Mouse (Mus musculus): ENCODE measurements around the gene A130010J15Rik. TPM values are rescaled to one million over a fixed set of nuclear protein-coding genes. Genes with fewer than 3 reads are reported as not detected.

Gene A130010J15Rik
- polyA plus RNA-seq (2014; fragmentation: Nextera tagmentation; extraction: Ambion mirVana): 14.6 and 16.2 TPM in 2 replicates

GRCm38 (mm10) chr1:193167746-193168145, at the start of gene A130010J15Rik:
TSS of gene A130010J15Rik (plus strand) at chr1:193168046.
- Histone ChIP-seq H3K9me3 (ENCODE audit: control insufficient read depth, low read length) (no peaks in the 10 kb centered on the region), H3K27me3 (ENCODE audit: control insufficient read depth, insufficient read depth, low read length) (no peaks in the 10 kb centered on the region), H3K4me3 (ENCODE audit: low read depth, low read length) (no peak within 1 kb of the TSS), H3K36me3 (ENCODE audit: control insufficient read depth, insufficient read depth, low read length) (no peaks in the 10 kb centered on the region), H3K27ac (ENCODE audit: low read depth, low read length) (no peak within 1 kb of the TSS), H3K4me2 (replicated peaks; ENCODE audit: low read depth, low read length) (no peak within 1 kb of the TSS), H3K9ac (ENCODE audit: low read depth, low read length) (no peak within 1 kb of the TSS), H3K4me1 (replicated peaks; ENCODE audit: control insufficient read depth, insufficient read depth, low read length) (0 out of 2 replicates have a peak, but pooled peaks cover 2% of the 10 kb centered on the region)
- ATAC-seq (ENCODE audit: low FRiP score): no peak
- 93% methylated on average over 3 of the region's 3 CpGs for WGBS
- no peak for DNase-seq (ENCODE audit: low spot score)

GRCm38 (mm10) chr1:193122793-193123192, 45.1 kb upstream of the A130010J15Rik start:
- ATAC-seq (ENCODE audit: low FRiP score): no peak
- Histone ChIP-seq H3K9ac (ENCODE audit: low read depth, low read length) (no peak overlapping the region), H3K36me3 (ENCODE audit: control insufficient read depth, insufficient read depth, low read length) (peaks cover 13% of the 10 kb centered on the region), H3K4me3 (ENCODE audit: low read depth, low read length) (no peak overlapping the region), H3K9me3 (ENCODE audit: control insufficient read depth, low read length) (no peaks in the 10 kb centered on the region), H3K4me1 (replicated peaks; ENCODE audit: control insufficient read depth, insufficient read depth, low read length) (no peaks in the 10 kb centered on the region), H3K4me2 (replicated peaks; ENCODE audit: low read depth, low read length) (no peak overlapping the region), H3K27ac (ENCODE audit: low read depth, low read length) (no peak overlapping the region), H3K27me3 (ENCODE audit: control insufficient read depth, insufficient read depth, low read length) (no peaks in the 10 kb centered on the region)
- 94% methylated on average over 7 of the region's 7 CpGs for WGBS
- DNase-seq (ENCODE audit: low spot score): no peak

GRCm38 (mm10) chr1:193123290-193123689, 44.6 kb upstream of the A130010J15Rik start:
- no peak overlapping the region for H3K9ac ChIP-seq (ENCODE audit: low read depth, low read length)
- no peaks in the 10 kb centered on the region for H3K27me3 ChIP-seq (ENCODE audit: control insufficient read depth, insufficient read depth, low read length)
- ATAC-seq (ENCODE audit: low FRiP score) (no peak), DNase-seq (ENCODE audit: low spot score) (no peak)
- no peaks in the 10 kb centered on the region for H3K9me3 ChIP-seq (ENCODE audit: control insufficient read depth, low read length)
- no peak overlapping the region for H3K27ac ChIP-seq (ENCODE audit: low read depth, low read length)
- 92% methylated on average over 6 of the region's 6 CpGs for WGBS
- no peaks in the 10 kb centered on the region for H3K4me1 ChIP-seq (replicated peaks; ENCODE audit: control insufficient read depth, insufficient read depth, low read length)
- H3K4me3 ChIP-seq (ENCODE audit: low read depth, low read length): no peak overlapping the region
- no peak overlapping the region for H3K4me2 ChIP-seq (replicated peaks; ENCODE audit: low read depth, low read length)
- peaks cover 13% of the 10 kb centered on the region for H3K36me3 ChIP-seq (ENCODE audit: control insufficient read depth, insufficient read depth, low read length)

- WGBS: 82% methylated on average over 4 of the region's 4 CpGs
- no peak for ATAC-seq (ENCODE audit: low FRiP score)
- no peak overlapping the region for H3K27ac ChIP-seq (ENCODE audit: low read depth, low read length)
- H3K36me3 ChIP-seq (ENCODE audit: control insufficient read depth, insufficient read depth, low read length): 0 out of 2 replicates have a peak, but pooled peaks cover 9% of the 10 kb centered on the region
- H3K27me3 ChIP-seq (ENCODE audit: control insufficient read depth, insufficient read depth, low read length): no peaks in the 10 kb centered on the region
- no peak overlapping the region for H3K4me2 ChIP-seq (replicated peaks; ENCODE audit: low read depth, low read length)
- no peaks in the 10 kb centered on the region; the same call in 1 of the 2 replicates for H3K4me1 ChIP-seq (replicated peaks; ENCODE audit: control insufficient read depth, insufficient read depth, low read length)
- no peak overlapping the region for H3K4me3 ChIP-seq (ENCODE audit: low read depth, low read length)
- no peak overlapping the region for H3K9ac ChIP-seq (ENCODE audit: low read depth, low read length)
- no peak for DNase-seq (ENCODE audit: low spot score)
- H3K9me3 ChIP-seq (ENCODE audit: control insufficient read depth, low read length): no peaks in the 10 kb centered on the region
Observed at GRCm38 (mm10) chr1:193125835-193126234, 42.0 kb upstream of the A130010J15Rik start.

- Histone ChIP-seq H3K27me3 (ENCODE audit: control insufficient read depth, insufficient read depth, low read length) (no peaks in the 10 kb centered on the region), H3K9ac (ENCODE audit: low read depth, low read length) (no peak overlapping the region), H3K27ac (ENCODE audit: low read depth, low read length) (no peak overlapping the region), H3K4me3 (ENCODE audit: low read depth, low read length) (no peak overlapping the region), H3K4me1 (replicated peaks; ENCODE audit: control insufficient read depth, insufficient read depth, low read length) (no peaks in the 10 kb centered on the region; the same call in 1 of the 2 replicates), H3K4me2 (replicated peaks; ENCODE audit: low read depth, low read length) (no peak overlapping the region), H3K9me3 (ENCODE audit: control insufficient read depth, low read length) (no peaks in the 10 kb centered on the region), H3K36me3 (ENCODE audit: control insufficient read depth, insufficient read depth, low read length) (no peaks in the 10 kb centered on the region)
- no peak for ATAC-seq (ENCODE audit: low FRiP score)
- DNase-seq (ENCODE audit: low spot score): no peak
- 93% methylated on average over 6 of the region's 6 CpGs for WGBS
Observed at GRCm38 (mm10) chr1:193128055-193128454, 39.8 kb upstream of the A130010J15Rik start.

GRCm38 (mm10) chr1:193129321-193129720, 38.5 kb upstream of the A130010J15Rik start:
- Histone ChIP-seq H3K9ac (ENCODE audit: low read depth, low read length) (peak overlapping the region; percentile 85), H3K9me3 (ENCODE audit: control insufficient read depth, low read length) (no peaks in the 10 kb centered on the region), H3K4me1 (replicated peaks; ENCODE audit: control insufficient read depth, insufficient read depth, low read length) (no peaks in the 10 kb centered on the region; the same call in 1 of the 2 replicates), H3K27ac (ENCODE audit: low read depth, low read length) (no peak overlapping the region), H3K4me3 (ENCODE audit: low read depth, low read length) (peak overlapping the region; percentile 97), H3K27me3 (ENCODE audit: control insufficient read depth, insufficient read depth, low read length) (no peaks in the 10 kb centered on the region), H3K36me3 (ENCODE audit: control insufficient read depth, insufficient read depth, low read length) (no peaks in the 10 kb centered on the region), H3K4me2 (replicated peaks; ENCODE audit: low read depth, low read length) (peak overlapping the region; percentile 54)
- ATAC-seq (ENCODE audit: low FRiP score) (no peak), DNase-seq (ENCODE audit: low spot score) (no peak)
- 32% methylated on average over 5 of the region's 5 CpGs for WGBS

GRCm38 (mm10) chr1:193129786-193130455, 37.9 kb upstream of the A130010J15Rik start, which contains the start of gene Diexf:
TSS of gene Diexf (minus strand) at chr1:193130272.
- H3K4me1 ChIP-seq (replicated peaks; ENCODE audit: control insufficient read depth, insufficient read depth, low read length): no peaks in the 10 kb centered on the region; the same call in 1 of the 2 replicates
- WGBS: under 1% methylated on average over 59 of the region's 61 CpGs
- H3K27me3 ChIP-seq (ENCODE audit: control insufficient read depth, insufficient read depth, low read length): no peaks in the 10 kb centered on the region
- DNase-seq (ENCODE audit: low spot score) (peak; percentile 100), ATAC-seq (ENCODE audit: low FRiP score) (peak; percentile 97)
- peak within 1 kb of the TSS; percentile 97 for H3K4me3 ChIP-seq (ENCODE audit: low read depth, low read length)
- no peak within 1 kb of the TSS for H3K27ac ChIP-seq (ENCODE audit: low read depth, low read length)
- peak within 1 kb of the TSS; percentile 54 for H3K4me2 ChIP-seq (replicated peaks; ENCODE audit: low read depth, low read length)
- no peaks in the 10 kb centered on the region for H3K9me3 ChIP-seq (ENCODE audit: control insufficient read depth, low read length)
- peak within 1 kb of the TSS; percentile 85 for H3K9ac ChIP-seq (ENCODE audit: low read depth, low read length)
- H3K36me3 ChIP-seq (ENCODE audit: control insufficient read depth, insufficient read depth, low read length): no peaks in the 10 kb centered on the region

GRCm38 (mm10) chr1:193130456-193130825, 37.4 kb upstream of the A130010J15Rik start:
- H3K36me3 ChIP-seq (ENCODE audit: control insufficient read depth, insufficient read depth, low read length): no peaks in the 10 kb centered on the region
- ATAC-seq (ENCODE audit: low FRiP score): peak; percentile 74
- peak overlapping the region; percentile 61 for H3K9ac ChIP-seq (ENCODE audit: low read depth, low read length)
- no peak for DNase-seq (ENCODE audit: low spot score)
- no peaks in the 10 kb centered on the region; the same call in 1 of the 2 replicates for H3K4me1 ChIP-seq (replicated peaks; ENCODE audit: control insufficient read depth, insufficient read depth, low read length)
- no peak overlapping the region for H3K27ac ChIP-seq (ENCODE audit: low read depth, low read length)
- WGBS: 22% methylated on average over 11 of the region's 11 CpGs
- H3K27me3 ChIP-seq (ENCODE audit: control insufficient read depth, insufficient read depth, low read length): no peaks in the 10 kb centered on the region
- H3K9me3 ChIP-seq (ENCODE audit: control insufficient read depth, low read length): no peaks in the 10 kb centered on the region
- peak overlapping the region; percentile 97 for H3K4me3 ChIP-seq (ENCODE audit: low read depth, low read length)
- peak overlapping the region; percentile 54 for H3K4me2 ChIP-seq (replicated peaks; ENCODE audit: low read depth, low read length)

- no peak for ATAC-seq (ENCODE audit: low FRiP score)
- Histone ChIP-seq H3K27me3 (ENCODE audit: control insufficient read depth, insufficient read depth, low read length) (no peaks in the 10 kb centered on the region), H3K27ac (ENCODE audit: low read depth, low read length) (no peak overlapping the region), H3K9ac (ENCODE audit: low read depth, low read length) (peak overlapping the region; percentile 61; the same call in 1 of the 2 replicates), H3K4me1 (replicated peaks; ENCODE audit: control insufficient read depth, insufficient read depth, low read length) (no peaks in the 10 kb centered on the region; the same call in 1 of the 2 replicates), H3K4me3 (ENCODE audit: low read depth, low read length) (peak overlapping the region; percentile 97), H3K4me2 (replicated peaks; ENCODE audit: low read depth, low read length) (no peak overlapping the region), H3K9me3 (ENCODE audit: control insufficient read depth, low read length) (no peaks in the 10 kb centered on the region), H3K36me3 (ENCODE audit: control insufficient read depth, insufficient read depth, low read length) (no peaks in the 10 kb centered on the region)
- 87% methylated on average over 8 of the region's 8 CpGs for WGBS
- no peak for DNase-seq (ENCODE audit: low spot score)
Observed at GRCm38 (mm10) chr1:193130839-193131238, 37.0 kb upstream of the A130010J15Rik start.

Measured in hindbrain, embryonic 11.5 days (tissue).